Mouse (Mus musculus) cortical plate, adult 2 months (tissue): ENCODE results near the gene Surf4.

ENCODE experiments used
- CTCF ChIP-seq: fragments of 200-500 bp; IDR thresholded peaks from 2 replicates; pipeline ENCODE4 v1.5.1; 2011; ENCODE audit warnings: mild to moderate bottlenecking, control low read depth, low read length; ENCODE audit not compliant: insufficient read depth; ENCODE audit errors: extremely low read depth
- POLR2A ChIP-seq: fragments of 200-500 bp; IDR thresholded peaks from 2 replicates; pipeline ENCODE4 v1.6.1; 2011; ENCODE audit warnings: mild to moderate bottlenecking, low read length, control low read depth; ENCODE audit not compliant: insufficient read depth; ENCODE audit errors: extremely low read depth

- TF ChIP-seq POLR2A (no peak), CTCF (no peak)
Observed at GRCm38 (mm10) chr2:26912253-26912770, 21.4 kb downstream of the Surf4 start.
